Comparison of ENCODE assay signal across 10 mouse cellular contexts in genomic region chr2:71630143-71630463, GRCm38 (mm10).
A peak's percentile ranks its signal among the peaks of the same experiment; 100 is the strongest.
DNase-seq lines count a peak whose midpoint lies in the region; ATAC-seq and TF ChIP-seq lines count a peak whose summit lies in the region.
"Had no signal": no experiment of that assay in that cellular context is flagged by ENCODE, and none has a peak within 500 bp of the region (broad histone marks: within the 10 kb centered on the region; RNA-seq: fewer than 3 reads in every experiment).

No protein-coding gene starts in this region.

- H3K4me3 ChIP-seq in liver, embryonic 11.5 days (ENCODE audit: low read depth, low read length): peak overlapping the region; percentile 36
- H3K4me3 ChIP-seq in forebrain, embryonic 11.5 days (ENCODE audit: low read depth, low read length): peak overlapping the region; percentile 31
- H3K4me3 ChIP-seq in intestine, postnatal 0 days (ENCODE audit: low read depth, low read length): peak overlapping the region; percentile 36
- H3K4me3 ChIP-seq in neural tube, embryonic 12.5 days: no peak overlapping the region

- peaks cover 14% of the 10 kb centered on the region for H3K27me3 ChIP-seq in liver, embryonic 11.5 days (replicated peaks; ENCODE audit: control insufficient read depth, insufficient read depth, low read length)
- H3K27me3 ChIP-seq in forebrain, embryonic 11.5 days (ENCODE audit: control insufficient read depth, insufficient read depth, low read length): no peaks in the 10 kb centered on the region
- H3K27me3 ChIP-seq in intestine, postnatal 0 days (replicated peaks; ENCODE audit: control insufficient read depth, insufficient read depth, low read length): 0 out of 2 replicates have a peak, but pooled peaks cover 4% of the 10 kb centered on the region
- H3K27me3 ChIP-seq in neural tube, embryonic 12.5 days (replicated peaks): 0 out of 2 replicates have a peak, but pooled peaks cover 12% of the 10 kb centered on the region
- H3K27me3 ChIP-seq: Patski had no signal

- no peaks in the 10 kb centered on the region for H3K36me3 ChIP-seq in liver, embryonic 11.5 days (ENCODE audit: control insufficient read depth, insufficient read depth, low read length)
- H3K36me3 ChIP-seq in forebrain, embryonic 11.5 days (ENCODE audit: control insufficient read depth, insufficient read depth, low read length): no peaks in the 10 kb centered on the region
- no peaks in the 10 kb centered on the region for H3K36me3 ChIP-seq in intestine, postnatal 0 days (ENCODE audit: control insufficient read depth, insufficient read depth)
- no peaks in the 10 kb centered on the region for H3K36me3 ChIP-seq in neural tube, embryonic 12.5 days

- peak overlapping the region; percentile 71 for H3K4me2 ChIP-seq in liver, embryonic 11.5 days
- peak overlapping the region; percentile 78 for H3K4me2 ChIP-seq in forebrain, embryonic 11.5 days (ENCODE audit: low read depth, low read length, severe bottlenecking)
- H3K4me2 ChIP-seq in intestine, postnatal 0 days (replicated peaks; ENCODE audit: low read depth): peak overlapping the region; percentile 64
- peak overlapping the region; percentile 78 for H3K4me2 ChIP-seq in neural tube, embryonic 12.5 days (replicated peaks)

- H3K9ac ChIP-seq in liver, embryonic 11.5 days (ENCODE audit: low read depth, low read length): no peak overlapping the region
- H3K9ac ChIP-seq in forebrain, embryonic 11.5 days (ENCODE audit: low read length): peak overlapping the region; percentile 49
- no peak overlapping the region for H3K9ac ChIP-seq in intestine, postnatal 0 days (ENCODE audit: low read depth, low read length)
- H3K9ac ChIP-seq in neural tube, embryonic 12.5 days: 0 out of 2 replicates have a peak overlapping the region, but pooled peaks have one; percentile 48

- WGBS in liver, embryonic 11.5 days: 23% methylated on average over 3 of the region's 3 CpGs
- WGBS in forebrain, embryonic 11.5 days: 2% methylated on average over 3 of the region's 3 CpGs
- 31% methylated on average over 3 of the region's 3 CpGs for WGBS in intestine, postnatal 0 days
- under 1% methylated on average over 3 of the region's 3 CpGs for WGBS in neural tube, embryonic 12.5 days

- no peak overlapping the region for H3K27ac ChIP-seq in liver, embryonic 11.5 days (ENCODE audit: low read depth, low read length)
- no peak overlapping the region for H3K27ac ChIP-seq in forebrain, embryonic 11.5 days (ENCODE audit: low read depth, low read length)
- H3K27ac ChIP-seq in intestine, postnatal 0 days (ENCODE audit: low read depth, low read length): no peak overlapping the region
- no peak overlapping the region for H3K27ac ChIP-seq in neural tube, embryonic 12.5 days

- TF ChIP-seq CTCF in intestine, postnatal 0 days (IDR thresholded peaks at IDR 0.05; ENCODE audit: low read depth): no peak

- peaks cover 9% of the 10 kb centered on the region for H3K4me1 ChIP-seq in liver, embryonic 11.5 days (replicated peaks; ENCODE audit: control insufficient read depth, insufficient read depth, low read length)
- peaks cover 17% of the 10 kb centered on the region for H3K4me1 ChIP-seq in forebrain, embryonic 11.5 days (replicated peaks; ENCODE audit: control insufficient read depth, insufficient read depth, low read length)
- H3K4me1 ChIP-seq in intestine, postnatal 0 days (replicated peaks; ENCODE audit: control insufficient read depth, insufficient read depth, low read length): 0 out of 2 replicates have a peak, but pooled peaks cover 12% of the 10 kb centered on the region
- H3K4me1 ChIP-seq in neural tube, embryonic 12.5 days: peaks cover 40% of the 10 kb centered on the region

- intact Hi-C loops in left cerebral cortex, postnatal 10 days (cut with DNase I): no loop called here

- ATAC-seq in liver, embryonic 11.5 days (replicated peaks; ENCODE audit: low FRiP score): no peak
- no peak for ATAC-seq in forebrain, embryonic 11.5 days (replicated peaks; ENCODE audit: low FRiP score)
- ATAC-seq in intestine, postnatal 0 days: no peak
- ATAC-seq in neural tube, embryonic 12.5 days (ENCODE audit: low FRiP score, low read depth): no peak
- ATAC-seq: Patski had no signal

- no peaks in the 10 kb centered on the region for H3K9me3 ChIP-seq in liver, embryonic 11.5 days (ENCODE audit: control insufficient read depth, low read length)
- H3K9me3 ChIP-seq in forebrain, embryonic 11.5 days (ENCODE audit: control insufficient read depth, low read length): no peaks in the 10 kb centered on the region
- H3K9me3 ChIP-seq in intestine, postnatal 0 days (ENCODE audit: control insufficient read depth): no peaks in the 10 kb centered on the region
- no peaks in the 10 kb centered on the region for H3K9me3 ChIP-seq in neural tube, embryonic 12.5 days

- DNase-seq in liver, embryonic 11.5 days (ENCODE audit: low spot score): no peak
- no peak for DNase-seq in liver
- no peak for DNase-seq in forebrain, embryonic 11.5 days (ENCODE audit: low spot score)
- no peak for DNase-seq in adrenal gland, adult 2 months
- no peak for DNase-seq in left cerebral cortex, postnatal 10 days (ENCODE audit: extremely low spot score in 1 of 2, low spot score in 2 of 2)
- DNase-seq in cerebellum, adult 18-20 months: no peak
- DNase-seq: cerebellum, adult 9-10 months had no signal

Comparison
In these comparisons a context has a peak if more than half of its experiments do, and no peak if none do; other contexts are left out.
1. H3K9ac ChIP-seq: peak in forebrain, embryonic 11.5 days (single experiment) and neural tube, embryonic 12.5 days (single experiment); none in liver, embryonic 11.5 days (single experiment) and intestine, postnatal 0 days (single experiment).
2. Peak in every context shown above with its lines, with median percentiles within 50 percentile points of each other: H3K4me2 ChIP-seq.